Mouse (Mus musculus) cerebellum, adult 11-12 months (tissue): ENCODE measurements around the gene Krtap15.

ENCODE experiments used
- DNase-seq: peaks from one replicate; pipeline ENCODE4 v3.0.0; 2022

The Krtap15 gene

DNA sequence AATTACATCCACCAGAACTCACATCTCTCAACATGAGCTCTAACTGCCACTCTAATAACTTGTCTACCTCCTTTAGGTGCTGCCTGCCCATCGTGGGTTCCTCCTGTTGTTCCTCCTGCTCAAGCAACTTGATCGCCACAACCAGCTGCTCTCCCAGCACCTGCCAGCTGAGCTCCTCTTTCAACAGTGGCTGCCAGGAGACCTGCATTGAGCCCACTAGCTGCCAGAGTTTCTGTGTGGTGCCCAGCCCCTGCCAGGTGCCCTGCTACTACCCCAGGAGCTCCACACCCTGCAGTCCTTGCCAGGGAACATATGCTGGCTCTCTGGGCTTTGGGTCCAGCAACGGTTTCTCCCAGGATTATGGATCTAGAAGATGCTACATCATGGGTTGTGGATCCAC, at the start of gene Krtap15:
Gene Krtap15, plus strand, starts transcription at position 150 of the 400 bp plus-strand sequence.
- no peak for DNase-seq

DNA sequence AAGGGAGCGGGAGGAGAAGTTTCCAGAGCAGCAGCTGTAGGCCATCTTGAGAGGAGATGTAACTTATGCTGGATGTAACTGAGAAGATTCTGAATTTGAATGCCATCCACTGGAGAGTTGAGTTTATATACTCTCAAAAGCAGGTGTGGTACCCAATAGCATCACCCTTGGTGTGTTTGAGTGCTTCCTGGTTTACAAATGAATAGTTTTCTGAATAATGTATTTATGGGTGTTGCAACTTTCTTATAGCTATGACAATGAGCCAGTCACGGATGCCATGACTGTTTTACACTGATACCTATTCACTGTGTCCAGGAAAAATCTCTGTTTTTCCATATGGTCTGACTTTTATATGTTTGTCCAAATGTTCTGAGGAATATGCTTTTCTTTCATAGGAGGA, 45.9 kb upstream of the Krtap15 start, which contains the start of gene 2310057N15Rik:
Gene 2310057N15Rik, minus strand, starts transcription at position 101 of the 400 bp plus-strand sequence.
- no peak for DNase-seq

DNA sequence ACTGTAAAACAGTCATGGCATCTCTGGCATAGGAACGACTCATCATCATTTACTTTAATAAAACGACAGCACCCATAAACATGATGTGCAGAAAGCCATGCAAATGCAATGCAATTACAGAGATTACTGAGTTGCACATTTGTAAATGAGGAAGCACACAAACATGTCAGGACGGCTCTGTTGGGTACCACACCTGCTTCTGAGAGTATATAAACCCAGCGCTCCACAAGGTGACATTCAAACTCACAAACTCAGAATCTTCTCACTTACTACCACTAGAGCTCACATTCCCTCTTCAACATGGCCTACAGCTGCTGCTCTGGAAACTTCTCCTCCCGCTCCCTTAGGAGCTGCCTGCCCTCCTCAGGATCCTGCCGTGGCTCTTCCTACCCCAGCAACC, 42.4 kb upstream of the Krtap15 start, which contains the start of gene Gm5965:
Gene Gm5965, plus strand, starts transcription at position 301 of the 400 bp plus-strand sequence.
- no peak for DNase-seq

DNA sequence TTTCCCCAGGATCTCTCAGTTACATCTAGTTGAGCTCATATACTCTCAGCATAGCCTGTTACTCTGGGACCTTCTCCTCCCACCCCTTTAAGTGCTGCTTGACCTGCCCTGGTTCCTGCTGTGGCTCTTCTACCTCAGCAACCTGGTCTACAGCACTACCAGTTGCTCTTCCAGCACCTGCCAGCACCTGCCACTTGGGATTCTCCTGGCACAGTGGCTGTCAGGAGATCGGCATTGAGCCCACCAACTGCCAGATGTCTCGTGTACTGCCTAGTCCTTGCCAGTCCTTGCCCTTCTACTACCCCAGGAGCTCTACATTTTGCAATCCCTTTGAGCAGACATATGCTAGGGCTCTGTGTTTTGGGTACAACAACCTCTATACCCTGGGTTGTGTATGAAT, 33.2 kb upstream of the Krtap15 start:
- DNase-seq, result no peak

DNA sequence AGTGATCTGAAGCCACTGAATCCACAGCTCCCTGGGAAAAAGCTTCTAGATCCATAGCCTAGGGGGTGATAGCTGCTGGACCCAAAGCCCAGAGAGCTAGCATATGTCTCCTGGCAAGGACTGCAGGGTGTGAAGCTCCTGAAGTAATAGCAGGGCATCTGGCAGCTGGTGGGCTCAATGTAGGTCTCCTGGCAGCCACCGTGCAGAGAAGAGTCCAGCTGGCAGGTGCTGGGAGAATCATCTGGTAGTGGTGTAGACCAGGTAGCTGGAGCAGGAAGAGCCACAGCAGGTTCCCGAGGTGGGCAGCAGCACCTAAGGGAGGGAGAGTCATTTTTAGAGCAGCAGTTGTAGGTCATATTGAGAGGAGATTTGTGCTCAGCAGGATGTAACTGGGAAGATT, 8.2 kb upstream of the Krtap15 start, which contains the start of gene Gm20741:
Gene Gm20741, minus strand, starts transcription at position 394 of the 400 bp plus-strand sequence.
- peak; percentile 77 for DNase-seq

DNA sequence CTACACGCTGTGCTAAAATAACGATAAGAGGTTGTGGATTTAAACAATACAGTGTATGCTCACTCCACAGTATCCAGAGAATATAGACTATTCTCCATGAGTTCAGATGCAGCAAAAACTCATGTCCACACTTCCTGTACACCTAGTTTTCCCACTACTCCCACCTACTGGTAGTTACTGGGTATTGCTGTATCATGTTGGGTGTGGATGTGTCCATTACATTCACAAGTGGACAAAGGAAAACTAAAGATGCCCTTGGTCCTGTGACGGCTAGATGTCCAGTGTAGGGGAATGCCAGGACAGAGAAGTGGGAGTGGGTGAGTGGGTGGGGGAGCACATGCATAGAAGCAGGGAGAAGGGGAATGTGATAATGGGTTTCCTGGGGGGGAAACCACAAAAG, 3.7 kb downstream of the Krtap15 start:
- no peak for DNase-seq

DNA sequence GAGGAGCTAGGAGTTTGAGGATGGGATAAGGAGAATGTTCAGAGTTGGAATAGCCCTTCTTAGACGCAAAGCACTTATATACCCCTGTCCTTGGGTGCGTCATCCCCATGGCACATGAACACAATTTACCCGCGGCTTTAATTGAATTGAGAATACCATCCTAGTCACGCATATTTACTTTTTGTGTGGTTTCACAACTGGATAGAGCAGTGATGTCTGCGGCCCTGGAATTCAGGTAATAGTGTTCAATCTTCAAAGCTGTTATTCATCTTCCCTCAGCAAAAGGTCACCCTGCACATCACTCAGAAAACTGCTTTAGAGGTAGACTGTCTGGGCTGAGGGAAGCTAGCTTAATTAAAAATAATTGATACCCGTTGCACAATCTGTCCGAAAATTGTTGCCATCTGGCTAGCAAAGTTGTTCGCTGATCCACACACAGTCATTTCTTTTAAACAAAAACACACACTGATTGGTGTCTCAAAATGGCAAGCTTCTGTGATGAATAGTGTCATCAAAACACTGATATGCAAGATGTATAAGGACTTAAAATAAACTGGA, 6.2 kb downstream of the Krtap15 start, which contains the start of gene Krtap14:
Gene Krtap14, minus strand, starts transcription at position 51 of the 558 bp plus-strand sequence.
- DNase-seq, result no peak

DNA sequence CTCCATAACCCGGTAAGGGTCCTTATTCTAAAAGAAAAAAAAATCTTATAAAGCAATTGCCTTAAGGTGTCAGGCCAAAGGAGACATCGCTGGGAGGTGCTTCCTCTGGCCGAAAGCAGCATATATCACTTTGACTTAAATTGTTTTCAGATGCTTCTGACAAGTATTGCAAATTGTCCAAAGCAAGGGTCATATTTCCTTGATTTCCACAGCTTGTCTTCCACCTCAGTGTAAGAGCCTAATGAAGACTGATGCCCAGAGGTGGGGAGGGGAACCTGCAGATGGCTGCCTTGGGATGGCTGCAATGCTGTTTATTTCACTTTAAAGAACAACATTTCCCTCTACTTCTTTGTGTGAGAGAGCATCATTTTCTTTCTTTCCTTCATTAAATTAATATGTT, 7.0 kb downstream of the Krtap15 start:
- DNase-seq, result no peak

DNA sequence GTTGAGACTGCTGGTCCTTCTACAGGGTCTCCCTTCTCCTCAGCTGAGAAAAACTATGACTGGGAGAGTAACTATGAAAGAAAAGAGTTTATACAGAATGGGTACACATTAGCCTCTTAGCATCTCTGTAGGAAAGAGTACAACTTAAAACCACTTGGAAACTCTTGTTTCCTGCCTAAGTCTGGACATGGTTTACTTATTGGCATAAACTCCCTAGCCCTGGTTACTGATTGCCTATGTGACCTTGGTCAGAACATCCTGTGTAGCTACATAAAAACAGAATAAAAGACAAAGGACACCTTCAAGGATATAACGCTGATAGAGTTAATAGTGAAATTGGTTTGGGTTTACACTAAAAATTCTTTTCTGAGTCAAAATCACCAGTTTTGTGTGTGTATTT, 27.3 kb downstream of the Krtap15 start:
- DNase-seq, result no peak

DNA sequence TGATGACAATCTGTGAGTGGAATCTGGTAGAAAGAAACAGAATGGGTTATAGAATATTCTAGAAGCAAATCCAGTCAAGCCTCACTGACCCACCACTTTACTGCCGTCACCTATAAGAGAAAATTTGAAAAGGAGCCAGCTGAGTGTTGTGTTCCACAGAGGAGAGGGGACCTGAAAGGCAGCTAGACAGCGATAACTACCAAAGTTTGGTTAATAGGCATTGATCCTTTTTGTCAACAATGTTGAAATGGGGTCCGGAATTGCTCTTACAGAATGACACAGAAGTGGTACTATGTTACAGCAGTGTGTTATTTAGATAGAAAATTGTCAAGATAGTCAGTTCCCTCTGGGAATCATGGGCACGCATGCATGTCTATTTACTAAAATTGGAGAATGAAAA, 28.5 kb downstream of the Krtap15 start:
- DNase-seq, result no peak

DNA sequence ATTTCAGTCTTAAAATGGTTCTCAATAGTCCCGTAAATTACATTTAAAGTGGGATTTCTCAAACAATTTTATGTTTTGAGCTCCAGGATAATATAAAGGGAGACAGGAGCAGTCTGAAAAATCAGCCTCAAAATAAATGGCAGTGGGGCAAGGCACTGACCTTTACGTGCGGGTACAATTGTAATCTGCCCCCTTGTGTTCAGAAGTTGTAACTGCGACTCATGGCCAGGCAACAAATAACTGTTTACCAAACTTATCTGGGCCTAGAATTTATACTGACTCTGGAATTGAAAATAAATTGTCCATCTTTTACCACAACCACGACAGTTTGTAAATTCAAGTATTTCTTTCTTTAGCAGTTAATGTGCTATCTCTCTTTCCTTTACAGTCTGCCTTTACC, 31.4 kb downstream of the Krtap15 start:
- DNase-seq, result no peak

DNA sequence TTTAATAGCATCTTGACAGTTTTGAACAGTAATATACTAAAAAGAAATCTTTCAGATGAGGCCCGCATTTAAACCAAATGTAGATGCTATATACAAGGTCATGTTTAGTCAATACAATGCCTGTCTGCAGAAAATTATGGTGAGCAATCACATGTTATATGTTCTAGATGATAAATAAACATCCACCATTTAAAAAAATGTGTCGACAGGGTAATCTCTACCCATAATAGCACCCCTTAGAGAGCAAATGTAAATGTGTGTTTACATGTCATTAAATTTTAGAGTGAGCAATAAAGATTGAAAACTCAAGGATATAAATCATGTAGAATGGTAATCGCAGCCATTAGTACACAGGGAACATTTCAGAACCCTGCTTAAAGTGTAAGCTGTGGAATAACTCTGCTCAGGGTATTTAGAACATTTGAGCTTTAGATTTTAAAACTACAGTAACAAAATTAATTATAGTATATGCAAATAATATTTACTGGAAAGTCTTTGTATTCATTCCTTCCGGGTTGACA, 44.9 kb downstream of the Krtap15 start:
- DNase-seq, result no peak

DNA sequence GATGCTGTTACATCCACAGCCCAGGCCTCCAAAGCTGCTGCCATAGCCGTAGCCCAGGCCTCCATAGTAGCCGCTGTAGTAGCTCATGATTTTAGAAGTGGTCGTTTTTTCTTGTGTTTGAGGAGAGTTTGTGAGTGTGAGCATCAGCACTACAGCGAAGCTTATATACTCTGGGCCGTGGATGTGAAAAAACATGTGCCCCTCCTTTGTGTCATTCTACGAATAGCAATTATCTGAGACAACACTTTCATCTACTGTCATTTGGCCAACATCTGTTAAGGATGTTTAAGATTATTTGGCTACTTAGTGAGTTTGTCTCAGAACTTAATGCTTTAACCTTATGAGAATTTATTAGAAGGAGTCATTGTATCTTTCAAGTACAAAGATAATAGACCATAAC, 49.3 kb downstream of the Krtap15 start, which contains the start of gene Krtap19-1:
Gene Krtap19-1, minus strand, starts transcription at position 101 of the 400 bp plus-strand sequence.
- DNase-seq, result no peak

DNA sequence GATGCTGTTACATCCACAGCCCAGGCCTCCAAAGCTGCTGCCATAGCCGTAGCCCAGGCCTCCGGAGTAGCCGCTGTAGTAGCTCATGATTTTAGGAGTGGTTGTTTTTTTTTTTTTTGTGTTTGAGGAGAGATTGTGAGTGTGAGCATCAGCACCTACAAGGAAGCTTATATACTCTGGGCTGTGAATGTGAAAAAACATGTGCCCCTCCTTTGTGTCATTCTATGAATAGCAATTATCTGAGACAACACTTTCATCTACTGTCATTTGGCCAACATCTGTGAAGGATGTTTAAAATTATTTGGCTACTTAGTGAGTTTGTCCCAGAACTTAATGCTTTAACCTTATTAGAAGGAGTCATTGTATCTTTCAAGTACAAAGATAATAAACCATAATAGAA, 54.2 kb downstream of the Krtap15 start, which contains the start of gene Krtap19-2:
Gene Krtap19-2, minus strand, starts transcription at position 101 of the 400 bp plus-strand sequence.
- DNase-seq, result no peak

DNA sequence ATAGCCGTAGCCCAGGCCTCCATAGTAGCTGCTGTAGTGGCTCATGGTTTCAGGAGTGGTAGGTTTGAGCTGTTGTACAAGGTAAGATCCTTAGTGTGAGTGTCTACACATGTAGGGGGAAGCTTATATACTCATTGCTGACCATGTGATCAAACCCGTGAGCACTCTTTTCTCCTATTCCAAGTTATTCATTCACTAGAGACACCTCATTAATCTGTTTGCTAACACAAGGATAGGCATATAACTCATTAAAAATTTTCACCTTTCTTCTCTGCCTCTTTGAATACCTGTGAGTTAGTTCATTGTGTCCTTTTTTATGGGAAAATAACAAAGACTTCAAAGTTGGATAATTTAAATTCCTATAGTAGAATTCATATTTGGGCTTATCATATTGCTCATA, 57.9 kb downstream of the Krtap15 start, which contains the start of gene Krtap19-3:
Gene Krtap19-3, minus strand, starts transcription at position 101 of the 400 bp plus-strand sequence.
- no peak for DNase-seq
